Mouse (Mus musculus) central nervous system, embryonic 11.5 days (tissue): ENCODE measurements around the gene Slc33a1. TPM values are rescaled to one million over a fixed set of nuclear protein-coding genes. Genes with fewer than 3 reads are reported as not detected.

Experiments used
- polyA plus RNA-seq: library from polyadenylated mRNA; depleted of rRNA; stranded (reverse); fragments of >200 nt; gene quantifications from 2 replicates; pipeline ENCODE4 v1.2.3, GENCODE M21; 2012; rRNA removed

Gene Slc33a1
- 6.2 and 10.3 TPM in 2 replicates for polyA plus RNA-seq

GRCm38 (mm10) chr3:63964100-63964921 lies at the start of gene Slc33a1:
Slc33a1 (minus strand) TSS chr3:63964768.

GRCm38 (mm10) chr3:63975955-63976908 lies 11.7 kb upstream of the Slc33a1 start, which contains the start of gene Gmps:
Gmps (plus strand) TSS chr3:63976106.

GRCm38 (mm10) chr3:63928878-63929859 lies 35.4 kb downstream of the Slc33a1 start, which contains the start of gene E130311K13Rik:
E130311K13Rik (minus strand) TSS chr3:63929472.

GRCm38 (mm10) chr3:63899309-63899695 lies 65.3 kb downstream of the Slc33a1 start, which contains the start of gene Plch1:
Plch1 (minus strand) TSS chr3:63899472.

Other genes with a start within 250 kb of the Slc33a1 start
- 23.5 and 31.8 TPM in 2 replicates for gene Plch1, start 65.3 kb downstream of the Slc33a1 start, polyA plus RNA-seq
- 3.1 TPM in 2 replicates for gene E130311K13Rik, start 35.3 kb downstream of the Slc33a1 start, polyA plus RNA-seq
- 24.9 and 30.2 TPM in 2 replicates for gene Gmps, start 11.3 kb upstream of the Slc33a1 start, polyA plus RNA-seq
- gene Vmn2r1, start 116.8 kb upstream of the Slc33a1 start, polyA plus RNA-seq = 0.12 and 0.24 TPM in 2 replicates
- not detected in 2 replicates for gene Vmn2r2, start 177.2 kb upstream of the Slc33a1 start, polyA plus RNA-seq